Mouse (Mus musculus) ES-Bruce4 (cell line): ENCODE measurements around the gene Cryba2. TPM values are rescaled to one million over a fixed set of nuclear protein-coding genes. Genes with fewer than 3 reads are reported as not detected.

ENCODE experiments used
- H3K27ac ChIP-seq: 2 replicates; pipeline ENCODE4 v1.5.1; 2012; ENCODE audit warnings: low read length, inconsistent platforms; ENCODE audit not compliant: insufficient read depth
- H3K27me3 ChIP-seq: 2 replicates; pipeline ENCODE4 v1.6.1; 2012; ENCODE audit warnings: mild to moderate bottlenecking, low read length, inconsistent platforms; ENCODE audit not compliant: control insufficient read depth, poor library complexity, insufficient read depth, severe bottlenecking
- H3K36me3 ChIP-seq: 2 replicates; pipeline ENCODE4 v1.6.1; 2012; ENCODE audit warnings: inconsistent platforms, mild to moderate bottlenecking, low read length, moderate library complexity; ENCODE audit not compliant: control insufficient read depth, poor library complexity, insufficient read depth, severe bottlenecking
- H3K4me1 ChIP-seq: one replicate; pipeline ENCODE4 v1.8.1; 2011; ENCODE audit warnings: low read length; ENCODE audit not compliant: control insufficient read depth, insufficient read depth
- H3K4me3 ChIP-seq: 2 replicates; pipeline ENCODE4 v1.5.1; 2011; ENCODE audit warnings: low read depth, mild to moderate bottlenecking, low read length
- H3K9ac ChIP-seq: 2 replicates; pipeline ENCODE4 v1.6.1; 2012; ENCODE audit warnings: low read depth, mild to moderate bottlenecking, inconsistent platforms; ENCODE audit not compliant: poor library complexity, severe bottlenecking
- H3K9me3 ChIP-seq: replicated peaks from 2 replicates; pipeline ENCODE4 v1.6.1; 2012; ENCODE audit warnings: mild to moderate bottlenecking, low read length, inconsistent platforms; ENCODE audit not compliant: control insufficient read depth, poor library complexity, insufficient read depth, severe bottlenecking
- CTCF ChIP-seq: IDR thresholded peaks from one replicate; pipeline ENCODE4 v1.8.1; 2011; ENCODE audit warnings: low read depth, low read length
- EP300 ChIP-seq: IDR thresholded peaks from 2 replicates; pipeline ENCODE4 v1.6.1; 2011; ENCODE audit warnings: low read depth, low read length; ENCODE audit not compliant: insufficient read depth
- POLR2A ChIP-seq: IDR thresholded peaks from one replicate; pipeline ENCODE4 v1.8.1; 2011; ENCODE audit warnings: low read length; ENCODE audit not compliant: insufficient read depth
- polyA plus RNA-seq: library from polyadenylated mRNA; stranded (reverse); fragments of >200 nt; gene quantifications from 2 replicates; pipeline ENCODE4 v1.2.4, GENCODE M21; 2011; ENCODE audit warnings: low read depth; ENCODE audit not compliant: missing spikeins, insufficient read depth, insufficient read length

Cryba2 gene
- polyA plus RNA-seq, 1 experiment = not detected

DNA sequence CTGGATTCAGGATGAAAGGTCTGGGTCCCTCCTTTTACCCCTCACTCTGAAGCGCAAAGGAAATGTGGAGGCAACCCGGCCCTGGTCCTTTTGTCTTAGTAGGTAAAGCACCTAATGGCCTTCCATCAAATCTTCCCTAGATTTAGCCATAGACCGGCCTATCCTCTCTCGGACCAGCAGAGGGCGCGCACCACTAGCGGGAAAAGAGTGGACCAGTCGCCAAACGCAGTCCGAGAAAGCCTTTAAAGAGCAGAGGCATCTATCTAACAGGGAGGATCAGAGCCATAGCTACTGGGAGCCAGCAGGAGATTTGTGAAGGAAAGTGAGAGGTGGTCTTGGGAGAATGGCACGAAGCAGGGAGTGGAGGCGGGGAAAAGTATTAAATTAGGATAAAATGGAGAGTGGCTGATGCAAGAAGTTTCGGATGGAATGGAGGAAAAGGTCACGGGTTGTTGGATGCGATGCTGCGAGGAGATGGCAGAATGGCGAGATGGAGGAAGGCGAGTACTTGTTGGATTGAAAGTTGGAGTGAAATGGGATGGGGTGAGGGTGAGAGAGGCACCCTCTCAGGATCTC is 12.1 kb downstream of the Cryba2 start:
- Histone ChIP-seq H3K9ac (no peak overlapping the region), H3K27ac (no peak overlapping the region), H3K27me3 (peaks cover 22% of the 10 kb centered on the region), H3K36me3 (no peaks in the 10 kb centered on the region), H3K9me3 (no peaks in the 10 kb centered on the region), H3K4me3 (no peak overlapping the region), H3K4me1 (no peaks in the 10 kb centered on the region)
- TF ChIP-seq CTCF = peak; percentile 95
- TF ChIP-seq EP300 = no peak

DNA sequence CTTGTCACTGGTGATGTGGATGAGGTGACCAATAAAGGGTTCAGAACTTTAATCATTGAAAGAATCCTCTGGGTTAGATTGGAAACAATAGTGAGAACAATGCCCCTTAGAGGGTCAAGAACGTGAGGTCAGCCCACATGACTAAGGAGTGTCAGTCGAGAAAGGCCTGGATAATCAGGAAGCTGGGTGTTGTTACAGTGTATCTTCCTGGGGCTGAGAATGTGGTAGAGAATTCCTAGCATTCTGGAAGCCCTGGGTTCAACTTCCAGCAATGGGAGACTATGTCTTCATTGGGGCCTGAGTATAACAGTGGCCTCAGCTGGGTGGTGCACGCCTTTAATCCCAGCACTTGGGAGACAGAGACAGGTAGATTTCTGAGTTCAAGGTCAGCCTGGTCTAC is 15.7 kb downstream of the Cryba2 start:
- Histone ChIP-seq H3K4me1 (no peaks in the 10 kb centered on the region), H3K9ac (no peak overlapping the region), H3K9me3 (no peaks in the 10 kb centered on the region), H3K27ac (no peak overlapping the region), H3K27me3 (peaks cover 6% of the 10 kb centered on the region), H3K4me3 (no peak overlapping the region), H3K36me3 (no peaks in the 10 kb centered on the region)
- no peak for TF ChIP-seq CTCF
- TF ChIP-seq EP300 = no peak
- no peak for TF ChIP-seq POLR2A

DNA sequence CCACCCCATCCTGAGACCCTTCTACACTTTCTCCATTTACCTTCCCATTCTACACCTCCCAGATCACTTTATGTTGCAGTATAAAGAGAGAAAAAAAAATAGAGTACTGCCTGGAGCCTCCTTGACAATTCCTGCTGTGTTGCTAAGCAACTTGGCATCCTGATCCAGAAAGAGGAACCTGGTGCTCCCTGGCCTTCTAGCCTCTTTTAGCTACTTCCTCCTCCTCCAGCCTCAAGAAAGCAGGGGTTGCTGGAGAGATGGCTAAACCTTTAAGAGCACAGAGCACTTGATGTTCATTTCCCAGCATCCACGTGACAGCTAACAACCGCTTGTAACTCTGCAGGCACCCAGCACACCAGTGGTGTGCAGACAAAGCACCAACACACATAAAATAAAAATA is 20.7 kb downstream of the Cryba2 start:
- Histone ChIP-seq H3K4me1 (no peaks in the 10 kb centered on the region), H3K27me3 (no peaks in the 10 kb centered on the region), H3K36me3 (no peaks in the 10 kb centered on the region), H3K27ac (no peak overlapping the region), H3K9me3 (no peaks in the 10 kb centered on the region), H3K4me3 (no peak overlapping the region), H3K9ac (no peak overlapping the region)
- TF ChIP-seq EP300 (no peak), CTCF (no peak), POLR2A (no peak)

DNA sequence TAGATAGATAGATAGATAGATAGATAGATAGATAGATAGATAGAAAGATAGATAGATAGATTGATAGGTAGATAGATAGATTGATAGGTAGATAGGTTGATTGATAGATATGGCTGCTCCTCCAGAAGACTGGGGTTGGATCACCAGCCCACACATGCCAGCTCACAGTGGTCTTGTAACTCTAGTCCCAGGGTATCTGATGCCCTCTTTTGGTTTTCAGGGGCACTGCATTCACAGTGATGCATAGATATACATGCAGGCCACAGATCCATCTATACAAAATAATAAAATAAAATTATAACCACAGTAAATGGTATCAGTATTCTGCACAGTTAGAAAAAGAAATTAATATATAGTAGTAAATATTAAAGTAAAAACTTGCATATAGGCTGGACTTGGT is 31.2 kb downstream of the Cryba2 start:
- Histone ChIP-seq H3K4me1 (peaks cover 5% of the 10 kb centered on the region), H3K4me3 (no peak overlapping the region), H3K36me3 (no peaks in the 10 kb centered on the region), H3K27me3 (no peaks in the 10 kb centered on the region), H3K9me3 (no peaks in the 10 kb centered on the region), H3K27ac (no peak overlapping the region), H3K9ac (no peak overlapping the region)
- TF ChIP-seq EP300 (no peak), CTCF (peak; percentile 48)

DNA sequence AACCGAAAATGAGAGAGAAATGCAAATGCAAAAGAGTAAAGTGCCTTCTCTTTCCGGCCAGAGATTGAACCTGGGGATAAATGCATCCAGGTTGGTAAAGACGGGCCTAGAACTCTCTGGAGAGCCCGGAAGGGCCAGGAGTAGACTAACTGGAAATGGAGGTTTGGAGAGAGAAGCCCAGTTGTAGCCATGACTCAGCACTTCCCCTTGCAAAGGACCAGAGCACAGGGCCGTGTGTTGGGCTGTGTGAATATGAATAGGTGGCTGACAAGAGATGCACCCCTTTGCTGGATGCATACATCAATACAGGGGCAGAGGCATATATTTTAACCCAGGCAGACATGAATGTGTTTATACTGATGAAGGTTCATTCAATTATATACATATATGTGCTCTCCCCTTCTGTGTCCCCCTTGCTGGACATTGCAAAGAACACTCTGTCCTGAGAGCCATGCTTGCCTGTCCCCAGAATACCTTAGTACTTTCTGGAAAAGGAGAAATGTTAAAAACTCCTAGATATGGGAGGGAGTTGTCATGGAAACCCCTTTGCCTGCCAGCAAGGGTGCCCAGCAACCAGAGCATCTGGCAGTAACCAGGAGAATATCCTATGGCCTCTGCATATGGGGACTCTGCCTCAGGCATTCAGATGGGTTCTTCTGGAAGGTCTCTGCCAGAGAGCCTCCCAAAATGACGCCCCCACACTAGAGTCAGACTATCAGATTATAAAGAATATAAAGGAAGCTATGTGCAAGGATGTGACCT is 33.5 kb downstream of the Cryba2 start:
- Histone ChIP-seq H3K27ac (no peak overlapping the region), H3K9me3 (no peaks in the 10 kb centered on the region), H3K27me3 (peaks cover 15% of the 10 kb centered on the region), H3K4me1 (peaks cover 5% of the 10 kb centered on the region), H3K36me3 (no peaks in the 10 kb centered on the region), H3K9ac (0 out of 2 replicates have a peak overlapping the region, but pooled peaks have one; percentile 26), H3K4me3 (no peak overlapping the region)
- no peak for TF ChIP-seq POLR2A
- TF ChIP-seq EP300 = no peak

DNA sequence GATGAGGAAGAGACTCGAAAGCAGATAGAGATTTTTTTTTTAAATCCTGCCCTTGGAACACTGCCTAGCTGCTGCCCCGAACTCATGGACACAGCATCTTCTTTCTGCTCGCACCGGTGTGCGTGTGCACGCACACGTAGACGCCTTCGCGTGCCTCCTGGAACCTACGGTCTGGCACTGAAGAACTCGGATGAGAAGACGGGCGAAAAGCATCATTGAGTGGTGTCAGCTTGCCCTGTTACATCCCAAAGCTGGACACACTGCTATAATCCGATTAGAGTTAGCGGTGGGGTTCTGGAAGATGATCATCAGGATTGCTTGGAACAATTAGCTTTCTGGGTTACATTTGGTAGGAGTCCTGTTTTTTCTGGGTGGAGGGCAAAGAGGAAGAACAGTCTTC is 34.1 kb downstream of the Cryba2 start:
- TF ChIP-seq CTCF (no peak), EP300 (no peak), POLR2A (no peak)
- peak overlapping the region; percentile 63 for H3K4me3 ChIP-seq
- no peaks in the 10 kb centered on the region for H3K9me3 ChIP-seq
- 0 out of 2 replicates have a peak overlapping the region, but pooled peaks have one; percentile 26 for H3K9ac ChIP-seq
- no peaks in the 10 kb centered on the region for H3K36me3 ChIP-seq
- H3K27ac ChIP-seq = no peak overlapping the region
- H3K27me3 ChIP-seq = peaks cover 15% of the 10 kb centered on the region
- peaks cover 5% of the 10 kb centered on the region for H3K4me1 ChIP-seq
